Mouse (Mus musculus): ENCODE measurements around the gene Galnt6.
A peak's percentile ranks its signal among the peaks of the same experiment; 100 is the strongest.

Gene Galnt6

GRCm38 (mm10) chr15:100767851-100768250, 38.7 kb upstream of the Galnt6 start:
- Histone ChIP-seq H3K27me3 (ENCODE audit: insufficient read depth, low read length) (peaks cover 49% of the 10 kb centered on the region), H3K9me3 (ENCODE audit: low read length) (no peaks in the 10 kb centered on the region), H3K4me3 (replicated peaks; ENCODE audit: low read length) (no peak overlapping the region), H3K4me1 (replicated peaks; ENCODE audit: low read depth, low read length) (peaks cover 28% of the 10 kb centered on the region), H3K36me3 (ENCODE audit: insufficient read depth, low read length) (no peaks in the 10 kb centered on the region)
- TF ChIP-seq POU5F1 (IDR thresholded peaks at IDR 0.05; ENCODE audit: borderline replicate concordance, low read length) (no peak), CTCF (conservative IDR thresholded peaks at IDR 0.05; ENCODE audit: low read length) (no peak), NANOG (IDR thresholded peaks at IDR 0.05; ENCODE audit: borderline replicate concordance, low read length) (no peak)

GRCm38 (mm10) chr15:100766826-100767225, 37.6 kb upstream of the Galnt6 start:
- Histone ChIP-seq H3K27me3 (ENCODE audit: insufficient read depth, low read length) (peaks cover 59% of the 10 kb centered on the region), H3K36me3 (ENCODE audit: insufficient read depth, low read length) (no peaks in the 10 kb centered on the region), H3K4me1 (replicated peaks; ENCODE audit: low read depth, low read length) (peaks cover 37% of the 10 kb centered on the region), H3K4me3 (replicated peaks; ENCODE audit: low read length) (no peak overlapping the region), H3K9me3 (ENCODE audit: low read length) (no peaks in the 10 kb centered on the region)
- TF ChIP-seq CTCF (conservative IDR thresholded peaks at IDR 0.05; ENCODE audit: low read length) (no peak), POU5F1 (IDR thresholded peaks at IDR 0.05; ENCODE audit: borderline replicate concordance, low read length) (no peak)

- H3K9me3 ChIP-seq (ENCODE audit: low read length) = no peaks in the 10 kb centered on the region
- no peaks in the 10 kb centered on the region for H3K36me3 ChIP-seq (ENCODE audit: insufficient read depth, low read length)
- TF ChIP-seq NANOG (IDR thresholded peaks at IDR 0.05; ENCODE audit: borderline replicate concordance, low read length) = no peak
- no peak for TF ChIP-seq CTCF (conservative IDR thresholded peaks at IDR 0.05; ENCODE audit: low read length)
- no peak for TF ChIP-seq POU5F1 (IDR thresholded peaks at IDR 0.05; ENCODE audit: borderline replicate concordance, low read length)
- H3K4me1 ChIP-seq (replicated peaks; ENCODE audit: low read depth, low read length) = peaks cover 48% of the 10 kb centered on the region
- H3K27me3 ChIP-seq (ENCODE audit: insufficient read depth, low read length) = peaks cover 59% of the 10 kb centered on the region
- H3K4me3 ChIP-seq (replicated peaks; ENCODE audit: low read length) = no peak overlapping the region
Observed at GRCm38 (mm10) chr15:100764163-100764951, 35.2 kb upstream of the Galnt6 start.

GRCm38 (mm10) chr15:100762649-100763048, 33.5 kb upstream of the Galnt6 start:
- H3K27me3 ChIP-seq (ENCODE audit: insufficient read depth, low read length) = peaks cover 56% of the 10 kb centered on the region
- peak overlapping the region; percentile 90 for H3K4me3 ChIP-seq (replicated peaks; ENCODE audit: low read length)
- H3K36me3 ChIP-seq (ENCODE audit: insufficient read depth, low read length) = no peaks in the 10 kb centered on the region
- no peak for TF ChIP-seq CTCF (conservative IDR thresholded peaks at IDR 0.05; ENCODE audit: low read length)
- TF ChIP-seq NANOG (IDR thresholded peaks at IDR 0.05; ENCODE audit: borderline replicate concordance, low read length) = no peak
- TF ChIP-seq POU5F1 (IDR thresholded peaks at IDR 0.05; ENCODE audit: borderline replicate concordance, low read length) = no peak
- no peaks in the 10 kb centered on the region for H3K9me3 ChIP-seq (ENCODE audit: low read length)
- H3K4me1 ChIP-seq (replicated peaks; ENCODE audit: low read depth, low read length) = peaks cover 49% of the 10 kb centered on the region

GRCm38 (mm10) chr15:100761419-100762185, 32.4 kb upstream of the Galnt6 start, which contains the start of gene Slc4a8:
TSS of gene Slc4a8 (plus strand) at chr15:100761747.
- Histone ChIP-seq H3K27me3 (ENCODE audit: insufficient read depth, low read length) (peaks cover 46% of the 10 kb centered on the region), H3K4me3 (replicated peaks; ENCODE audit: low read length) (peak within 1 kb of the TSS; percentile 90), H3K9me3 (ENCODE audit: low read length) (no peaks in the 10 kb centered on the region), H3K36me3 (ENCODE audit: insufficient read depth, low read length) (no peaks in the 10 kb centered on the region), H3K4me1 (replicated peaks; ENCODE audit: low read depth, low read length) (peaks cover 46% of the 10 kb centered on the region)
- peak; percentile 7; the same call in 1 of the 2 replicates for TF ChIP-seq CTCF (conservative IDR thresholded peaks at IDR 0.05; ENCODE audit: low read length)
- TF ChIP-seq NANOG (IDR thresholded peaks at IDR 0.05; ENCODE audit: borderline replicate concordance, low read length) = no peak

- TF ChIP-seq POU5F1 (IDR thresholded peaks at IDR 0.05; ENCODE audit: borderline replicate concordance, low read length) = no peak
- no peak for TF ChIP-seq CTCF (conservative IDR thresholded peaks at IDR 0.05; ENCODE audit: low read length)
Observed at GRCm38 (mm10) chr15:100761036-100761418, 31.9 kb upstream of the Galnt6 start.

GRCm38 (mm10) chr15:100759286-100759685, 30.1 kb upstream of the Galnt6 start:
- Histone ChIP-seq H3K9me3 (ENCODE audit: low read length) (no peaks in the 10 kb centered on the region), H3K36me3 (ENCODE audit: insufficient read depth, low read length) (no peaks in the 10 kb centered on the region), H3K4me3 (replicated peaks; ENCODE audit: low read length) (no peak overlapping the region), H3K4me1 (replicated peaks; ENCODE audit: low read depth, low read length) (peaks cover 58% of the 10 kb centered on the region), H3K27me3 (ENCODE audit: insufficient read depth, low read length) (peaks cover 24% of the 10 kb centered on the region)
- TF ChIP-seq NANOG (IDR thresholded peaks at IDR 0.05; ENCODE audit: borderline replicate concordance, low read length) (no peak), CTCF (conservative IDR thresholded peaks at IDR 0.05; ENCODE audit: low read length) (no peak), POU5F1 (IDR thresholded peaks at IDR 0.05; ENCODE audit: borderline replicate concordance, low read length) (no peak)

More at GRCm38 (mm10) chr15:100761036-100761418, 31.9 kb upstream of the Galnt6 start:
- H3K4me1 ChIP-seq (replicated peaks; ENCODE audit: low read depth, low read length) = peaks cover 44% of the 10 kb centered on the region
- no peaks in the 10 kb centered on the region for H3K9me3 ChIP-seq (ENCODE audit: low read length)
- H3K27me3 ChIP-seq (ENCODE audit: insufficient read depth, low read length) = peaks cover 41% of the 10 kb centered on the region
- peak overlapping the region; percentile 90 for H3K4me3 ChIP-seq (replicated peaks; ENCODE audit: low read length)
- H3K36me3 ChIP-seq (ENCODE audit: insufficient read depth, low read length) = no peaks in the 10 kb centered on the region

GRCm38 (mm10) chr15:100757527-100757978, 28.4 kb upstream of the Galnt6 start:
- peak; percentile 55 for TF ChIP-seq CTCF (conservative IDR thresholded peaks at IDR 0.05; ENCODE audit: low read length)
- TF ChIP-seq POU5F1 (IDR thresholded peaks at IDR 0.05; ENCODE audit: borderline replicate concordance, low read length) = no peak
- no peak for TF ChIP-seq NANOG (IDR thresholded peaks at IDR 0.05; ENCODE audit: borderline replicate concordance, low read length)
- Histone ChIP-seq H3K4me3 (replicated peaks; ENCODE audit: low read length) (no peak overlapping the region; the same call in 1 of the 2 replicates), H3K27me3 (ENCODE audit: insufficient read depth, low read length) (peaks cover 8% of the 10 kb centered on the region), H3K4me1 (replicated peaks; ENCODE audit: low read depth, low read length) (peaks cover 63% of the 10 kb centered on the region), H3K36me3 (ENCODE audit: insufficient read depth, low read length) (no peaks in the 10 kb centered on the region), H3K9me3 (ENCODE audit: low read length) (no peaks in the 10 kb centered on the region)
